Mouse (Mus musculus): ENCODE measurements around the gene Sla2.
"Not testable (repeated sequence)": the region's sequence is repeated elsewhere in the genome, so short reads cannot be mapped to it uniquely, and the experiment has no call there.

Sla2 gene

DNA sequence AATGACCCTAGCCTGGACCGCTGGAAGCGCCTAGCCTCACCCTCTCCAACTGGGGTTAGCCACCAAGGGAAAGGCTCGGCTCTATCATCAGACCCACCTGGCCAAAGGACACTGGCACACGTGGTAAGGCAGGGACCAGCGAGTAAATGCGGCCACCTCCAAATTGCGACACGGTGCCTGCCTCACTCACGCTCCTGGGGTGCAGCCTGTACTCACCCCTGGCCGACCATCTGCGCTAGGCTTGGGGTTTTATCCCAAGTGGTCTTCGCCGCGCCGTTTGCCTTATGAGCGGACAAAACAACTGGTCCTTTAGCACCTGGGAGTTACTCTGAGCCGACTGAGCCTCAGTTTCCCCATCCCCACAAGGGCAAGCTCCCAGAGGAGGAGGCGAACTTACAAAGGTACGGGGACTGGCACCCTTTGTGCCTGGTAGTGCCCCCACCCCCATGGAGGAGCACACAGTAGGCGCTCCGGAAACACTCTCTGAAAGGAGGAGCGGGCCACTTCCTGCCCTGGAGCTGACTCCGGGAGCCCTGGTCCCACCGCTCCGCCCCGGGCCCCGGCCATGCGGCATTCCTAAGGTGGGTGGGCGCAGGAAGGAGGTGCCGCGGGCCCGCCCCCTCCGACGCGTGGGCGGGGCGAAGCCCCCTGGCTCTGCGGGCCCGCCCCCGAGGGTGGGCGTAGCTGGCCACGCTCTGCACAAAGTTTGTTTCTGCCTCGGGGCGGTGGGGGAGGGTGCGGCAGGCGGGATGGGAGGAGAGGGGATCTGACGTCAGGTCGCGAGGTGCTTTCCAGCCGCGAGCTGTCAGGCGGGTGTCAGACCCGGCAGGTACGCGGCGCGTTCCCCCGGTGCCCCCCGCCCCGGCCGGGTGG lies 47.4 kb downstream of the Sla2 start, which contains the start of gene Tgif2:
Tgif2 (plus strand) TSS at position 689 of the 873 bp plus-strand sequence.
- peak; percentile 71 for DNase-seq (ENCODE audit: low spot score)

DNA sequence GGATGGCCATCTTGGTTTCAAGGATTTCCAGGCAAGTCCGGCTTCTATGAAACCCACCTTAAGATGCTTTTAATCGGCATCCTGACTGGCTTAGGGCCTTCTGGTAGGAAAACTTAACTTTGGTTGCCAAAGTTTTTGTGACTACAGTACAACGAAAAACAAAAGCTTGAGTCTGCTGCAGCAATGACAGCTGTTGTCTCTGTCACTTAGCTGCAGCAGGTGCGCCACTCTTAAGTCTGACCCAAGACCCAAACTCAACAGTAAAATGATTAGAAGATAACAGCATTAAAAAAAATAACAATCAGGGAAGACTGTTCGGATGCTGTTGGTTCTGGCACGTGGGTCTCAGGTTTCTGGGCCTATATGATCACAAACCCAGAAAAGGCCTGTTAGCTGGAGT lies 48.2 kb downstream of the Sla2 start:
- DNase-seq (ENCODE audit: low spot score), result no peak

- no peak for DNase-seq (ENCODE audit: low spot score)
Measured at GRCm38 (mm10) chr2:156834336-156834735, 52.7 kb downstream of the Sla2 start.

- DNase-seq (ENCODE audit: low spot score), result not testable (repeated sequence)
Measured at GRCm38 (mm10) chr2:156825128-156825527, 61.9 kb downstream of the Sla2 start.

Data from lung, postnatal 25 days (tissue).